Mouse (Mus musculus) lung, embryonic 15.5 days (tissue): ENCODE data around the gene Olfr1192-ps1. TPM values are rescaled to one million over a fixed set of nuclear protein-coding genes. Genes with fewer than 3 reads are reported as not detected.
"Not testable (repeated sequence)": the region's sequence is repeated elsewhere in the genome, so short reads cannot be mapped to it uniquely, and the experiment has no call there.

Source experiments
- ATAC-seq: fragments of 200-750 bp; cut with Nextera tagmentation; 2 replicates; pipeline ENCODE4 v1.8.0; 2017; ENCODE audit warnings: moderate number of reproducible peaks, borderline replicate concordance; ENCODE audit not compliant: low FRiP score, low TSS enrichment; ENCODE audit errors: extremely low read depth
- H3K27ac ChIP-seq: fragments of 300-500 bp; sonication (generic); 2 replicates; pipeline ENCODE4 v1.5.1; 2015; ENCODE audit warnings: moderate library complexity, mild to moderate bottlenecking, inconsistent platforms
- H3K27me3 ChIP-seq: fragments of 300-500 bp; sonication (generic); 2 replicates; pipeline ENCODE4 v1.6.1; 2015; ENCODE audit warnings: inconsistent platforms
- H3K36me3 ChIP-seq: fragments of 300-500 bp; sonication (generic); 2 replicates; pipeline ENCODE4 v1.6.1; 2015; ENCODE audit warnings: inconsistent platforms
- H3K4me1 ChIP-seq: fragments of 300-500 bp; sonication (generic); 2 replicates; pipeline ENCODE4 v1.6.1; 2015; ENCODE audit warnings: inconsistent platforms
- H3K4me2 ChIP-seq: fragments of 300-500 bp; sonication (generic); 2 replicates; pipeline ENCODE4 v1.6.1; 2015; ENCODE audit warnings: inconsistent platforms, mild to moderate bottlenecking, moderate library complexity
- H3K4me3 ChIP-seq: fragments of 300-500 bp; sonication (generic); 2 replicates; pipeline ENCODE4 v1.5.1; 2015; ENCODE audit warnings: mild to moderate bottlenecking, inconsistent platforms
- H3K9ac ChIP-seq: fragments of 300-500 bp; sonication (generic); 2 replicates; pipeline ENCODE4 v1.6.1; 2015; ENCODE audit warnings: inconsistent platforms
- H3K9me3 ChIP-seq: fragments of 300-500 bp; sonication (generic); 2 replicates; pipeline ENCODE4 v1.6.1; 2016; ENCODE audit warnings: inconsistent platforms
- WGBS: fragments of 180-500 bp; shearing (Covaris S2); methylation state at CpG from one replicate; pipeline ENCODE4 v1.1.7; 2015; 5-methylcytosine and 5-hydroxymethylcytosine counted together
- polyA plus RNA-seq: library from polyadenylated mRNA; unstranded; fragments of >200 nt; fragmentation: Nextera tagmentation; extraction: Ambion mirVana; gene quantifications from 2 replicates; pipeline ENCODE4 v1.2.1, GENCODE M21; 2015

Olfr1192-ps1 gene
- not detected in 2 replicates for polyA plus RNA-seq

- ATAC-seq: no peak
- H3K27ac ChIP-seq: no peak within 1 kb of the TSS
- H3K9me3 ChIP-seq: no peaks in the 10 kb centered on the region
- WGBS: 32% methylated on average over 1 of the region's 1 CpGs
- no peaks in the 10 kb centered on the region for H3K36me3 ChIP-seq
- H3K27me3 ChIP-seq: no peaks in the 10 kb centered on the region
- H3K4me2 ChIP-seq: no peak within 1 kb of the TSS
- H3K4me1 ChIP-seq: no peaks in the 10 kb centered on the region
- H3K4me3 ChIP-seq: no peak within 1 kb of the TSS
- H3K9ac ChIP-seq: no peak within 1 kb of the TSS
Observed at GRCm38 (mm10) chr2:88648209-88648608, at the start of gene Olfr1192-ps1. Olfr1192-ps1 (plus strand) TSS chr2:88648509.

- H3K36me3 ChIP-seq, ATAC-seq, H3K4me1 ChIP-seq, H3K4me3 ChIP-seq, H3K9ac ChIP-seq, H3K4me2 ChIP-seq, H3K27me3 ChIP-seq, H3K9me3 ChIP-seq, H3K27ac ChIP-seq: not testable (repeated sequence)
- 85% methylated on average over 1 of the region's 1 CpGs for WGBS
Observed at GRCm38 (mm10) chr2:88640242-88640641, 8.1 kb upstream of the Olfr1192-ps1 start, which contains the start of gene Olfr1191-ps1. Olfr1191-ps1 (plus strand) TSS chr2:88640542.

- not testable (repeated sequence) for H3K9ac ChIP-seq, H3K4me2 ChIP-seq, ATAC-seq, H3K27ac ChIP-seq, H3K4me1 ChIP-seq, H3K4me3 ChIP-seq, H3K9me3 ChIP-seq, H3K36me3 ChIP-seq, H3K27me3 ChIP-seq
Observed at GRCm38 (mm10) chr2:88675328-88675727, 27.0 kb downstream of the Olfr1192-ps1 start, which contains the start of gene Olfr1193. Olfr1193 (plus strand) TSS chr2:88675628.

GRCm38 (mm10) chr2:88689087-88689486 lies 40.8 kb downstream of the Olfr1192-ps1 start, which contains the start of gene Olfr1195:
Olfr1195 (minus strand) TSS chr2:88689187.
- Histone ChIP-seq H3K27me3 (no peaks in the 10 kb centered on the region), H3K4me3 (no peak within 1 kb of the TSS), H3K9ac (no peak within 1 kb of the TSS), H3K27ac (no peak within 1 kb of the TSS), H3K9me3 (no peaks in the 10 kb centered on the region), H3K4me2 (no peak within 1 kb of the TSS), H3K36me3 (no peaks in the 10 kb centered on the region), H3K4me1 (no peaks in the 10 kb centered on the region)
- no peak for ATAC-seq

GRCm38 (mm10) chr2:88704497-88704896 lies 56.2 kb downstream of the Olfr1192-ps1 start, which contains the start of gene Olfr1196:
Olfr1196 (minus strand) TSS chr2:88704597.
- H3K4me1 ChIP-seq: no peaks in the 10 kb centered on the region
- H3K9me3 ChIP-seq: no peaks in the 10 kb centered on the region
- H3K9ac ChIP-seq: no peak within 1 kb of the TSS
- 84% methylated on average over 2 of the region's 2 CpGs for WGBS
- no peak within 1 kb of the TSS for H3K4me3 ChIP-seq
- no peaks in the 10 kb centered on the region for H3K36me3 ChIP-seq
- ATAC-seq: no peak
- H3K4me2 ChIP-seq: no peak within 1 kb of the TSS
- no peaks in the 10 kb centered on the region for H3K27me3 ChIP-seq
- no peak within 1 kb of the TSS for H3K27ac ChIP-seq

Other genes starting within 250 kb of the Olfr1192-ps1 start
- not detected in 2 replicates for gene Olfr1179, start 242.1 kb upstream of the Olfr1192-ps1 start, polyA plus RNA-seq
- gene Olfr1180, start 229.4 kb upstream of the Olfr1192-ps1 start, polyA plus RNA-seq: not detected in 2 replicates
- gene Olfr1181, start 222.3 kb upstream of the Olfr1192-ps1 start, polyA plus RNA-seq: not detected in 2 replicates
- gene Gm13757, start 199.4 kb upstream of the Olfr1192-ps1 start, polyA plus RNA-seq: not detected in 2 replicates
- gene Olfr1183, start 193.6 kb upstream of the Olfr1192-ps1 start, polyA plus RNA-seq: not detected in 2 replicates
- not detected in 2 replicates for gene Olfr1184, start 164.9 kb upstream of the Olfr1192-ps1 start, polyA plus RNA-seq
- gene Olfr1185-ps1, start 155.2 kb upstream of the Olfr1192-ps1 start, polyA plus RNA-seq: not detected in 2 replicates
- gene Olfr1186, start 130.0 kb upstream of the Olfr1192-ps1 start, polyA plus RNA-seq: not detected in 2 replicates
- not detected in 2 replicates for gene Olfr1188, start 91.6 kb upstream of the Olfr1192-ps1 start, polyA plus RNA-seq
- not detected in 2 replicates for gene Olfr1189, start 62.1 kb upstream of the Olfr1192-ps1 start, polyA plus RNA-seq
- not detected in 2 replicates for gene Olfr1191-ps1, start 8.0 kb upstream of the Olfr1192-ps1 start, polyA plus RNA-seq
- not detected in 2 replicates for gene Olfr1193, start 27.1 kb downstream of the Olfr1192-ps1 start, polyA plus RNA-seq
- gene Olfr1195, start 40.7 kb downstream of the Olfr1192-ps1 start, polyA plus RNA-seq: not detected in 2 replicates
- not detected in 2 replicates for gene Olfr1196, start 56.1 kb downstream of the Olfr1192-ps1 start, polyA plus RNA-seq
- not detected in 2 replicates for gene Olfr1197, start 83.9 kb downstream of the Olfr1192-ps1 start, polyA plus RNA-seq
- gene Olfr1198, start 102.9 kb downstream of the Olfr1192-ps1 start, polyA plus RNA-seq: not detected in 2 replicates
- not detected in 2 replicates for gene Olfr1199, start 112.0 kb downstream of the Olfr1192-ps1 start, polyA plus RNA-seq
- not detected in 2 replicates for gene Olfr1200, start 122.0 kb downstream of the Olfr1192-ps1 start, polyA plus RNA-seq
- not detected in 2 replicates for gene Olfr1201, start 144.5 kb downstream of the Olfr1192-ps1 start, polyA plus RNA-seq
- not detected in 2 replicates for gene Olfr1202, start 166.0 kb downstream of the Olfr1192-ps1 start, polyA plus RNA-seq
- gene Olfr1205, start 181.2 kb downstream of the Olfr1192-ps1 start, polyA plus RNA-seq: not detected in 2 replicates
- gene Olfr1204, start 200.8 kb downstream of the Olfr1192-ps1 start, polyA plus RNA-seq: not detected in 2 replicates
- not detected in 2 replicates for gene Olfr1206, start 214.7 kb downstream of the Olfr1192-ps1 start, polyA plus RNA-seq